Mouse (Mus musculus) stomach, postnatal 0 days (tissue): ENCODE measurements at regions not wholly inside any gene's neighbourhood (a gene's known extent, or its start where the extent isn't known, plus 50 kb on each side); places are given as distances from the start of the nearest gene placed in this dataset.

Experiments
- CTCF ChIP-seq: IDR thresholded peaks from 2 replicates; pipeline ENCODE4 v1.5.1; 2016; ENCODE audit warnings: antibody characterized with exemption, low read depth, mild to moderate bottlenecking, moderate library complexity
- EP300 ChIP-seq: optimal IDR thresholded peaks from 2 replicates; pipeline ENCODE3; 2016; ENCODE audit warnings: antibody characterized with exemption

DNA sequence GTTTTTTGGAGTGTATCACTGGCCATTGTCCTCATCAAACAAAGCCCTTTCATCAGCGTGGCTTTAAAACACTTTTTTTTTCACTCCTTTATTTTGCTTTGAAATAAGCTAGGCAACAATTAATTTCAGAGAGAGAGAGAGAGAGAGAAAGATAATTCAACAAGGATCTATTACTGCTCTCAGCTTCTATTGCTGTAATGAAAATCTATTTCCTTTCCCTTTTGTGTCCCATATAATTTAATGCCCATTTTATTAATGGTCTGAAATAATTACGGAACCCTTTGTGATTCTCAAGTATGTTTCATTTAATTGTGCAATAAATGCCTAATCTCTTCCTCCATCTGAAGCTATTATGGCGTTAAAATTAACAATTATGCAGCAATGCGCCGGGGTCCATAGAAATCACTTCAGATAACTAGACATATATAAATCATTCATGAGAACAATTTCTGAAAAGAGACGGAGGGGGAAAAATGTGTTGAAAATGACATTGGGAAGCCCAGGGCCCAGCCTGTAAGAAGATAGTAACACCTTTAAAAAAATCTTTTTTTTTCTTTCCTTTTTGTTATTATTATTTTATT is 78.2 kb upstream of the Sox14 start:
- TF ChIP-seq EP300 (no peak), CTCF (no peak)
